Mouse (Mus musculus) left cerebral cortex, adult 9 months (tissue): ENCODE data around the gene Cyp4x1.
"Not testable (repeated sequence)": the region's sequence is repeated elsewhere in the genome, so short reads cannot be mapped to it uniquely, and the experiment has no call there.

Experiments
- DNase-seq, 2 experiments: peaks; one replicate each; pipeline ENCODE4 v3.0.0; 2022; ENCODE audit warnings: low spot score in 2 of 2

The Cyp4x1 gene

DNA sequence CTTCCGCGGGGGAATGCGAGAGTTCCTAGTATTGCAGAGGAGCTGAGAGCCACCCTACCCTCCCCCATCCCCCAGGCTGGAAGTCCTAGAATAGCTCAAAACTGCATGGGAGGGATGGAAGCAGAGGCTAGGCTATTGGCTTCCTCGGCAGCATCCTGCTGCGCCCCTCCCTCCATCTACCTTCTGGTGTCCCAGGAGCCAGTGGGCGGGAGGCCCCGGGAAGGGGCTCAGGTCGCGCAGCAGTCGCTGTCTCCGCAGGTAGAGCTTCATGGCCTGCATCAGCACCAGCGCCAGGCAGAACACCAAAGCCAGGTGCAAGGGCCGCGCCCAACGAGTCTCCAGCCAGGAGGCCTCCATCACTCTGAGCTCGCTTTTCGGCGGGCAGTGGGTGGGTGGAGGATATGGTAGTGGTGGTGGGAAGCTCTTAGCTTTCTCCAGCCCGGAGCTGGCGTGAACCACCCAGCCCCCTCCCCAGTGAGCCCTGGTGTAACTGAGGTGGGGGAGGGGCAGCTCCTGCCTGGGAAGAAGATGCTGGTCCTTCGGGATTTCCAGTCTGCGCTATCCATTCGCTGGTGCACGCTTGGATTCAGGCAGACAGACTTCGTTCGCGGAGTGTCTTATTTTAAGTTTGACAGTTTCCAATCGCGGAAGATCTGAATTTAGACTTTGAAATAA lies at the start of gene Cyp4x1:
Gene Cyp4x1, minus strand, starts transcription at position 661 of the 675 bp plus-strand sequence.
- DNase-seq: peak; percentile 43 to 75

- DNase-seq: not testable (repeated sequence)
Observed at GRCm38 (mm10) chr4:115176201-115176600, 42.1 kb upstream of the Cyp4x1 start.

- no peak for DNase-seq
Observed at GRCm38 (mm10) chr4:115174694-115175353, 40.7 kb upstream of the Cyp4x1 start.

DNA sequence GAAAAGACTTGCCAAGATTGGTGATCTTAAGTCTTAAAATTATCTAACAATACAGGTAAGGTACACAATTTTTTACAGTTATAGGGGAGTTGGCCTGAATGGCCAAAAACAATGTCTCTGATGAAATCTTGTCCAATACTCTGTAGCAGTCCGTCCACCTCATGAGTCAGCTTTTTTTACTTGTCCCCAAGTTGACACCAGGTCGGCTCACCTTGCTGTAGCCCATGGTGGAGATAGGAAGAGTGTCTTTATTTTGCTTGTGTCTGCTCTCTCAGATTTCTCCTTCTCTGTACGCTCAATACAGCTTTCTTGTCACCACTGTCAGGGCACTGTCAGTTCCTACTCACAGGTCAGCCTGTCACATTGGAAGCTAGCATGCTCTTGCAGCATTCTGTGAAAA lies 24.9 kb upstream of the Cyp4x1 start:
- DNase-seq: not testable (repeated sequence)

GRCm38 (mm10) chr4:115154723-115155122 lies 20.6 kb upstream of the Cyp4x1 start:
- DNase-seq: no peak

DNA sequence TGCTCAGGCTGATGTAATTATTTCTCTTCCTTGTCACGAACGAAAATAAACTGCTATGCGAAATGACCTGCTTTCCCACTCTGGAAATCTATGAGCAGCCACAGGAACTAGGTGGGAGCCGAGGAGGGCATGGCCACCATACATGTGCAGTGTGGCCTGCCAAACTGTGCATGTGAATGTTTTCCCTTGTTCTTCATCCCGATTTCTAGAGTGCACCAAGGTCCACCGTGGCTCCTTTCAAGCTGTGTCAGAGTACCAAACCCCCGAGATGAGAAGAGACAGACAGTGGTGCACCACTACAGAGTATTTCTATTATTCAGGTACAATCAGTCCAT lies 182 bp upstream of the Cyp4x1 start:
- no peak for DNase-seq

GRCm38 (mm10) chr4:115133085-115133484 lies 996 bp downstream of the Cyp4x1 start:
- peak in 1 of 2 experiments; percentile 19 for DNase-seq

GRCm38 (mm10) chr4:115124713-115125112 lies 9.4 kb downstream of the Cyp4x1 start:
- no peak for DNase-seq

GRCm38 (mm10) chr4:115123507-115123906 lies 10.6 kb downstream of the Cyp4x1 start:
- no peak for DNase-seq

DNA sequence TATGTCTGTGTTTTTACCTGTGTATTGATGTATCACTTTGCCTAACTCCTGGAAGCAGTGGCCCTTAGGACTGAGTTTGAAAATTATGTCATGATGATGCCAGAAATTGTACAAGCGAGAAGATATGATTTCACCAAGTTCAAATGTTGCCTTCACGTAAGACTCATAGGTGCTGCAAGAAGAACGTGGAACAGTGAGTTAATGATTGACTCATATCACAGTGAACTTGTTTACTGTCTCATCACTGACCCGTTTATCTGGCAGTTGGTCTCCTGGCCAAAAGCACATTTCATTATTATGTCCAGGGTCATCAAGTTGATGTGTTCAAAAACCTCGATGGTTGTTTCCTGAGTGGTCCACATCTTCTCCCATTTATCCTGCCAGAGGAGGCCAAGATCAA lies 12.5 kb downstream of the Cyp4x1 start:
- DNase-seq: no peak

DNA sequence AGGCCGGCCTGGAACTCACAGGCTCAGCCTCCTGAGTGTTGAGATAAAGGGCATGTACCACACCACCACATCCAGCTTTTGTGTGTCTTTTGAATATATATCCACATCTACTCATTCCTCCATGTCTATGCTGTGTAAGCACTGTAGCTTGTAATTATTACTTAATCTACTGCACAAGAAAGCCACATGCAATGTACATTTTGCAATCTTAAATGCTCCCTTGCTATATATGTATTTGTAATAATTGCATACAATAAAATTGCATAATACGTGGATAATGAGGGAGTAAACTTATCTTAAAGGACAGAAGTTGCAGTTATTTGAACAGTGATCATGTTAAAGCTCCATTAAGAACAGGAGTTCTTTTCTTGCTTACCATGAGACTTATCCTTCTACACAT lies 12.9 kb downstream of the Cyp4x1 start:
- no peak for DNase-seq

- no peak for DNase-seq
Observed at GRCm38 (mm10) chr4:115119642-115120041, 14.4 kb downstream of the Cyp4x1 start.

DNA sequence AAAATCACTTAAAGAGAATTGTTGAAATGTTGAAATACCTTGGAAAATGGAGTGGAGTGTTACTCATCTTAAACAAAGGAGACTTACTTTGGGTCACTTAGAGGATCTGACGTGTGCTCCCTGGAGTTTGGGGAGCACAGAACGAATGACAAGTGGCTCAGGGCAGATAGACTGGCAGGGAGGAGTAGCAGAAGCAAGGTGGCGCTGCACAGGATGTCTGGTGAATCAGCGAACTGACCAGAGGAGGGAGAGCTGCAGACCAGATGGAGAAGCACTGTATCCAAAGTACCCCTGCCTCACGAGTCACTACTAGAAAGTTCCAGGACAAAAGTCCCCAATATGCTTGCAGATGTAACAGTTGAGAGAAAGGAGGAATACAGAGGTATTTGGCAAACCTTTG lies 20.8 kb downstream of the Cyp4x1 start:
- DNase-seq: no peak

DNA sequence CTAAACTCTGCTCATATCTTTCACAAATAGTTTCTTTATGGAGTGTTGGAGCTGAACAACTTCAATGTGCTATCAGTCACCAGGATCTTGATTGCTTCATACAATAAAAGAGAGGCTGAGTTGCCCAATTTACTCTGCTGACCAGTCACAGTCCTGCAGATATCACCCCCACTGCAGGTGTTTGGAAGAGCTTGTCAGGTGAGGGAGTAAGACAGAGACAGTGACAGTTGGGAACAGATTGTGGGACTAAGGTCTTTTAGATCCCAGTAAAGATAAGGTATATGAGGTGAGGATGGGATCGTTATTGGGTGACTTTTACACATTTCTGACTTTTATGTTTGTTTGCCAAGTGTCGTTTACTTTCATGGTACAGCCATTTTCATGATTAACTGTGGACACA lies 22.9 kb downstream of the Cyp4x1 start:
- no peak for DNase-seq

- peak; percentile 26 to 35 for DNase-seq
Observed at GRCm38 (mm10) chr4:115103510-115103909, 30.6 kb downstream of the Cyp4x1 start.

DNA sequence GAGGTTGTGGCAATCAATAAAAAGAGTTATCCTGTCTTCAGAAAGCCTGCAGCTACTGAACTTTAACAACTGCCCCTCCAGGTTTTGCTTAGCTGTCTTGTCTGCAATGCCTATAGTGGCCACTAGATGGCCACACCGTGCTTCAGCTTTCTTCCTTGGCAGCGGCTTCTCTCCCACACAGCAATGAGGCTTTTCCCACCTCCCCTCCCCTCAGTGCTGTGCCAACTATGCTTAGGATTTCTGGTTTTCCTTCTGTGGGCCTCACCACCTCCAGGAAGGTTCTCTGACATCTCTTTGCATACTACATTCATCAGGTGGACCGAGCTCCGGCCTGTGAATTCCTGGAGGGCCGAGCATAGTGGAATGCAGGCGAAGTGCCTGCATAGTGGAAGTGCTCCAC lies 32.4 kb downstream of the Cyp4x1 start:
- DNase-seq: peak; percentile 10 to 76

DNA sequence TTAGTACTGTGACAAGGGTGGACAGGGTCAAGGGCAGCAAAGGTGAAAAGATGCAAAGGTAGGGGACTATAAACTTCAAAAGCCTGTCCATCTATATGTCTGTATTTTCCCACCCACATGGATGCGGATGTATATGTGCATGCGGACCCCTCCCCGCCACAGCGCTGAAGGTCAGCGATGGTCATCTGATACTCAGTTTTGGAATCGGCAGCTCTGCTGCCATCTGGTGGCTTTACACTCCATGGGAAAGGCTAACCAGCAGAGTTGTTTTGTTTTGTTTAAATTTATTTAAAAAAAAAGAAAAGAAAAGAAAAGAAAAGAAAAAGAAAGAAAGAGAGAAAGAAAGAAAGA lies 37.0 kb downstream of the Cyp4x1 start:
- DNase-seq: no peak

GRCm38 (mm10) chr4:115096435-115097145 lies 37.5 kb downstream of the Cyp4x1 start:
- DNase-seq: no peak

- DNase-seq: no peak
Observed at GRCm38 (mm10) chr4:115095671-115096434, 38.2 kb downstream of the Cyp4x1 start.

GRCm38 (mm10) chr4:115094056-115094455 lies 40.0 kb downstream of the Cyp4x1 start:
- no peak for DNase-seq

DNA sequence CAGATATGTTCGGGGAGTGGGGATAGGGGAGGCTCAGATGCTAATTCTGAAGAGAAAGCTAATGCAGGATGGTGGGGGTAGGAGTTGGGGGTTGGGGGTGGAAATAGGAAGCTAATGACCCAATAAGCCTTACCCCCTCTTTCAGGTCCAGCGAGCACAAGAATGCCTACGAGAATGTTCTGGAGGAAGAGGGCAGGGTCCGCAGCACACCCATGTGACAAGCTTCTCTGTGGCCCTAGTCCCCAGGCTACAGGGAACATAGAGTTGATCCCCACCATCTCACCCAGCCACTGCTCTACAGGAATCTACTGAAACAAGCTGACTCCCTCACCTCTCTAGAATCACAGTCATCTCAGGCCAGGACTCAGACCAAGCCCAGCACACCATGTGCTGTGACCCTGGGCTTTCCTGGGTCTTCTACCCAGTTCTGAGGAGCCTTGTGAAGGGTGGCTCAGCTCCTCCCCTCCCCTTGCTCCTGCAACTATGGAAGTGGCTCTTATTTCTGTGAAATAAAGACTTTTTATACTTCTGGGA lies 40.7 kb downstream of the Cyp4x1 start:
- DNase-seq: no peak

GRCm38 (mm10) chr4:115091806-115092205 lies 42.3 kb downstream of the Cyp4x1 start:
- no peak for DNase-seq
